Mouse (Mus musculus) layer of hippocampus, adult 11-12 months (tissue): Measurements from ENCODE around the gene Frmd5.

Experiments used
- DNase-seq: peaks from one replicate; pipeline ENCODE4 v3.0.0; 2022; ENCODE audit warnings: low spot score

Gene Frmd5

GRCm38 (mm10) chr2:121683606-121684005 is 123.3 kb downstream of the Frmd5 start:
- no peak for DNase-seq

- no peak for DNase-seq
These were observed 124.5 kb downstream of the Frmd5 start for GRCm38 (mm10) chr2:121682361-121682760.

GRCm38 (mm10) chr2:121679711-121680110 is 127.2 kb downstream of the Frmd5 start:
- DNase-seq = no peak

- DNase-seq = no peak
These were observed 129.3 kb downstream of the Frmd5 start for GRCm38 (mm10) chr2:121677649-121677986.

GRCm38 (mm10) chr2:121676951-121677648 is 129.8 kb downstream of the Frmd5 start:
- DNase-seq = no peak

GRCm38 (mm10) chr2:121675895-121676294 is 131.0 kb downstream of the Frmd5 start:
- DNase-seq = no peak

- no peak for DNase-seq
These were observed 131.8 kb downstream of the Frmd5 start for GRCm38 (mm10) chr2:121675136-121675535.

- DNase-seq = no peak
These were observed 132.7 kb downstream of the Frmd5 start for GRCm38 (mm10) chr2:121674211-121674610.

GRCm38 (mm10) chr2:121669846-121670245 is 137.0 kb downstream of the Frmd5 start:
- DNase-seq = no peak

GRCm38 (mm10) chr2:121668256-121668655 is 138.6 kb downstream of the Frmd5 start:
- no peak for DNase-seq

- DNase-seq = no peak
These were observed 145.8 kb downstream of the Frmd5 start for GRCm38 (mm10) chr2:121661160-121661502.

GRCm38 (mm10) chr2:121660461-121661159 is 146.3 kb downstream of the Frmd5 start:
- DNase-seq = no peak

GRCm38 (mm10) chr2:121659350-121659749 is 147.5 kb downstream of the Frmd5 start:
- no peak for DNase-seq

GRCm38 (mm10) chr2:121658123-121658767 is 148.6 kb downstream of the Frmd5 start:
- no peak for DNase-seq

- DNase-seq = no peak
These were observed 150.9 kb downstream of the Frmd5 start for GRCm38 (mm10) chr2:121655966-121656365.

GRCm38 (mm10) chr2:121655106-121655505 is 151.8 kb downstream of the Frmd5 start:
- DNase-seq = peak; percentile 34

GRCm38 (mm10) chr2:121646528-121646927 is 160.4 kb downstream of the Frmd5 start:
- no peak for DNase-seq

- DNase-seq = no peak
These were observed 164.0 kb downstream of the Frmd5 start for GRCm38 (mm10) chr2:121642934-121643333.

GRCm38 (mm10) chr2:121632091-121632490 is 174.8 kb downstream of the Frmd5 start:
- DNase-seq = no peak

GRCm38 (mm10) chr2:121630286-121630685 is 176.6 kb downstream of the Frmd5 start:
- no peak for DNase-seq

- no peak for DNase-seq
These were observed 178.6 kb downstream of the Frmd5 start for GRCm38 (mm10) chr2:121628290-121628689.

- no peak for DNase-seq
These were observed 181.0 kb downstream of the Frmd5 start for GRCm38 (mm10) chr2:121625901-121626300.
